Mouse (Mus musculus) neural tube, embryonic 14.5 days (tissue): ENCODE measurements around the gene Txnrd1. TPM values are rescaled to one million over a fixed set of nuclear protein-coding genes. Genes with fewer than 3 reads are reported as not detected.

Source experiments
- ATAC-seq: fragments of 200-750 bp; cut with Nextera tagmentation; 2 replicates; pipeline ENCODE4 v1.8.0; 2017; ENCODE audit warnings: low read depth, mild to moderate bottlenecking, moderate TSS enrichment, moderate library complexity
- H3K27ac ChIP-seq: fragments of 300-500 bp; sonication (generic); 2 replicates; pipeline ENCODE4 v1.5.1; 2014; ENCODE audit warnings: low read depth, mild to moderate bottlenecking, control low read depth, low read length, moderate library complexity, mixed read lengths
- H3K27me3 ChIP-seq: fragments of 300-500 bp; sonication (generic); 2 replicates; pipeline ENCODE4 v1.6.1; 2014; ENCODE audit warnings: low read length; ENCODE audit not compliant: control insufficient read depth, insufficient read depth
- H3K36me3 ChIP-seq: fragments of 300-500 bp; sonication (generic); 2 replicates; pipeline ENCODE4 v1.6.1; 2014; ENCODE audit warnings: low read length, mixed read lengths; ENCODE audit not compliant: control insufficient read depth, insufficient read depth
- H3K4me1 ChIP-seq: fragments of 300-500 bp; sonication (generic); 2 replicates; pipeline ENCODE4 v1.6.1; 2014; ENCODE audit warnings: low read length; ENCODE audit not compliant: control insufficient read depth, insufficient read depth
- H3K4me2 ChIP-seq: fragments of 300-500 bp; sonication (generic); 2 replicates; pipeline ENCODE4 v1.6.1; 2014; ENCODE audit warnings: mild to moderate bottlenecking, low read depth, low read length, control low read depth
- H3K4me3 ChIP-seq: fragments of 300-500 bp; sonication (generic); 2 replicates; pipeline ENCODE4 v1.5.1; 2014; ENCODE audit warnings: low read depth, low read length, control low read depth, mixed read lengths
- H3K9ac ChIP-seq: fragments of 300-500 bp; sonication (generic); replicated peaks from 2 replicates; pipeline ENCODE4 v1.6.1; 2014; ENCODE audit warnings: low read depth, mild to moderate bottlenecking, control low read depth, low read length, mixed read lengths
- H3K9me3 ChIP-seq: fragments of 300-500 bp; sonication (generic); 2 replicates; pipeline ENCODE4 v1.6.1; 2016; ENCODE audit warnings: low read length; ENCODE audit not compliant: control insufficient read depth
- WGBS: fragments of 180-500 bp; shearing (Covaris S2); extraction: QIAGEN DNeasy Blood & Tissue Kit; methylation state at CpG from one replicate; pipeline ENCODE4 v1.1.7; 2014; 5-methylcytosine and 5-hydroxymethylcytosine counted together
- polyA plus RNA-seq: library from polyadenylated mRNA; unstranded; fragments of >200 nt; fragmentation: Nextera tagmentation; extraction: Ambion mirVana; gene quantifications from 2 replicates; pipeline ENCODE4 v1.2.1, GENCODE M21; 2014

Gene Txnrd1
- polyA plus RNA-seq, 1 experiment from 2014 or later, result 110 TPM

GRCm38 (mm10) chr10:82811855-82812431 is 21.8 kb upstream of the Txnrd1 start:
- peak; percentile 76 for ATAC-seq
- no peaks in the 10 kb centered on the region for H3K36me3 ChIP-seq
- H3K9ac ChIP-seq, result peak overlapping the region; percentile 53
- no peaks in the 10 kb centered on the region for H3K4me1 ChIP-seq
- H3K9me3 ChIP-seq, result no peaks in the 10 kb centered on the region
- H3K27ac ChIP-seq, result no peak overlapping the region
- WGBS, result 8% methylated on average over 26 of the region's 52 CpGs
- peak overlapping the region; percentile 60 for H3K4me2 ChIP-seq
- peak overlapping the region; percentile 47 for H3K4me3 ChIP-seq
- H3K27me3 ChIP-seq, result no peaks in the 10 kb centered on the region

GRCm38 (mm10) chr10:82814096-82814970 is 19.4 kb upstream of the Txnrd1 start:
- 38% methylated on average over 19 of the region's 19 CpGs for WGBS
- no peaks in the 10 kb centered on the region for H3K9me3 ChIP-seq
- no peaks in the 10 kb centered on the region for H3K4me1 ChIP-seq
- no peak overlapping the region for H3K4me2 ChIP-seq
- no peak overlapping the region for H3K4me3 ChIP-seq
- H3K36me3 ChIP-seq, result no peaks in the 10 kb centered on the region
- H3K9ac ChIP-seq, result no peak overlapping the region
- no peaks in the 10 kb centered on the region for H3K27me3 ChIP-seq
- H3K27ac ChIP-seq, result no peak overlapping the region
- ATAC-seq, result no peak

- ATAC-seq, result no peak
- WGBS, result 83% methylated on average over 9 of the region's 9 CpGs
- no peak overlapping the region for H3K4me2 ChIP-seq
Observed at GRCm38 (mm10) chr10:82816441-82816840, 17.3 kb upstream of the Txnrd1 start.

GRCm38 (mm10) chr10:82817514-82817913 is 16.2 kb upstream of the Txnrd1 start:
- no peaks in the 10 kb centered on the region for H3K36me3 ChIP-seq
- no peaks in the 10 kb centered on the region for H3K27me3 ChIP-seq
- H3K9me3 ChIP-seq, result no peaks in the 10 kb centered on the region
- H3K27ac ChIP-seq, result no peak overlapping the region
- WGBS, result 36% methylated on average over 3 of the region's 3 CpGs
- no peak overlapping the region for H3K4me3 ChIP-seq
- no peaks in the 10 kb centered on the region for H3K4me1 ChIP-seq
- ATAC-seq, result no peak
- H3K9ac ChIP-seq, result no peak overlapping the region
- H3K4me2 ChIP-seq, result no peak overlapping the region

More at GRCm38 (mm10) chr10:82816441-82816840, 17.3 kb upstream of the Txnrd1 start:
- H3K4me1 ChIP-seq, result no peaks in the 10 kb centered on the region
- no peaks in the 10 kb centered on the region for H3K9me3 ChIP-seq
- H3K27me3 ChIP-seq, result no peaks in the 10 kb centered on the region
- no peaks in the 10 kb centered on the region for H3K36me3 ChIP-seq
- no peak overlapping the region for H3K9ac ChIP-seq
- H3K4me3 ChIP-seq, result no peak overlapping the region
- no peak overlapping the region for H3K27ac ChIP-seq

GRCm38 (mm10) chr10:82817936-82818335 is 15.8 kb upstream of the Txnrd1 start:
- no peaks in the 10 kb centered on the region for H3K27me3 ChIP-seq
- no peaks in the 10 kb centered on the region for H3K36me3 ChIP-seq
- H3K9ac ChIP-seq, result no peak overlapping the region
- ATAC-seq, result no peak
- 61% methylated on average over 9 of the region's 9 CpGs for WGBS
- H3K4me2 ChIP-seq, result no peak overlapping the region
- no peaks in the 10 kb centered on the region for H3K4me1 ChIP-seq
- no peak overlapping the region for H3K27ac ChIP-seq
- no peak overlapping the region for H3K4me3 ChIP-seq
- H3K9me3 ChIP-seq, result no peaks in the 10 kb centered on the region

- Histone ChIP-seq H3K9ac (no peak overlapping the region), H3K36me3 (no peaks in the 10 kb centered on the region), H3K27me3 (no peaks in the 10 kb centered on the region), H3K4me2 (no peak overlapping the region), H3K9me3 (no peaks in the 10 kb centered on the region), H3K4me1 (no peaks in the 10 kb centered on the region), H3K4me3 (no peak overlapping the region), H3K27ac (no peak overlapping the region)
- 85% methylated on average over 6 of the region's 6 CpGs for WGBS
- ATAC-seq, result no peak
Observed at GRCm38 (mm10) chr10:82818661-82819060, 15.1 kb upstream of the Txnrd1 start.

GRCm38 (mm10) chr10:82823108-82823778 is 10.5 kb upstream of the Txnrd1 start:
- Histone ChIP-seq H3K27ac (no peak overlapping the region), H3K27me3 (no peaks in the 10 kb centered on the region), H3K4me1 (no peaks in the 10 kb centered on the region), H3K9ac (no peak overlapping the region), H3K4me3 (no peak overlapping the region), H3K36me3 (no peaks in the 10 kb centered on the region), H3K9me3 (no peaks in the 10 kb centered on the region), H3K4me2 (no peak overlapping the region)
- no peak for ATAC-seq
- WGBS, result 67% methylated on average over 14 of the region's 14 CpGs

GRCm38 (mm10) chr10:82823779-82824177 is 10.0 kb upstream of the Txnrd1 start:
- ATAC-seq, result no peak
- WGBS, result 68% methylated on average over 5 of the region's 5 CpGs

GRCm38 (mm10) chr10:82824541-82824940 is 9.2 kb upstream of the Txnrd1 start:
- ATAC-seq, result no peak
- Histone ChIP-seq H3K9me3 (no peaks in the 10 kb centered on the region), H3K27me3 (no peaks in the 10 kb centered on the region), H3K4me3 (no peak overlapping the region), H3K27ac (no peak overlapping the region), H3K9ac (no peak overlapping the region), H3K4me2 (no peak overlapping the region), H3K36me3 (no peaks in the 10 kb centered on the region), H3K4me1 (no peaks in the 10 kb centered on the region)
- 77% methylated on average over 10 of the region's 10 CpGs for WGBS

More at GRCm38 (mm10) chr10:82823779-82824177, 10.0 kb upstream of the Txnrd1 start:
- Histone ChIP-seq H3K9me3 (no peaks in the 10 kb centered on the region), H3K4me3 (no peak overlapping the region), H3K9ac (no peak overlapping the region), H3K36me3 (no peaks in the 10 kb centered on the region), H3K4me1 (no peaks in the 10 kb centered on the region), H3K27me3 (no peaks in the 10 kb centered on the region), H3K27ac (no peak overlapping the region), H3K4me2 (no peak overlapping the region)
